Mouse (Mus musculus) spleen, adult 2 months (tissue): ENCODE measurements around the gene Acsbg2. TPM values are rescaled to one million over a fixed set of nuclear protein-coding genes. Genes with fewer than 3 reads are reported as not detected.

Experiments
- DNase-seq, 2 experiments: peaks; one replicate each; pipeline versions ENCODE4 v3.0.0 to v3.0.0-alpha.2; 2012 to 2021; ENCODE audit warnings: low spot score in 2 of 2, low read depth in 1 of 2
- H3K27ac ChIP-seq: fragments of 200-500 bp; 2 replicates; pipeline ENCODE4 v1.5.1; 2012; ENCODE audit warnings: low read length, inconsistent platforms; ENCODE audit not compliant: insufficient read depth
- H3K27me3 ChIP-seq: fragments of 200-500 bp; 2 replicates; pipeline ENCODE4 v1.6.1; 2012; ENCODE audit warnings: mild to moderate bottlenecking, moderate library complexity, low read length, inconsistent platforms; ENCODE audit not compliant: control insufficient read depth, insufficient read depth
- H3K36me3 ChIP-seq: fragments of 200-500 bp; 2 replicates; pipeline ENCODE4 v1.6.1; 2012; ENCODE audit warnings: mild to moderate bottlenecking, low read length, inconsistent platforms; ENCODE audit not compliant: control insufficient read depth, insufficient read depth
- H3K4me1 ChIP-seq: fragments of 200-500 bp; 2 replicates; pipeline ENCODE4 v1.6.1; 2011; ENCODE audit warnings: inconsistent platforms; ENCODE audit not compliant: control insufficient read depth, insufficient read depth, insufficient read length
- H3K4me3 ChIP-seq: fragments of 200-500 bp; 2 replicates; pipeline ENCODE4 v1.5.1; 2011; ENCODE audit warnings: mild to moderate bottlenecking, inconsistent platforms; ENCODE audit not compliant: insufficient read depth, insufficient read length; ENCODE audit errors: extremely low read depth
- CTCF ChIP-seq: fragments of 200-500 bp; IDR thresholded peaks from 2 replicates; pipeline ENCODE4 v1.5.1; 2011; ENCODE audit warnings: mild to moderate bottlenecking, inconsistent platforms; ENCODE audit not compliant: insufficient read depth, insufficient read length, insufficient replicate concordance; ENCODE audit errors: extremely low read depth
- POLR2A ChIP-seq: fragments of 200-500 bp; IDR thresholded peaks from 2 replicates; pipeline ENCODE4 v1.6.1; 2011; ENCODE audit warnings: low read depth, low read length, inconsistent platforms
- WGBS: fragments of 180-500 bp; shearing (Covaris S2); methylation state at CpG from one replicate; pipeline ENCODE4 v1.1.7; 2018; 5-methylcytosine and 5-hydroxymethylcytosine counted together
- polyA plus RNA-seq: library from polyadenylated mRNA; depleted of rRNA; stranded (reverse); fragments of >200 nt; gene quantifications from 2 replicates; pipeline ENCODE4 v1.2.3, GENCODE M21; 2012

Gene Acsbg2
- polyA plus RNA-seq, 1 experiment = not detected

DNA sequence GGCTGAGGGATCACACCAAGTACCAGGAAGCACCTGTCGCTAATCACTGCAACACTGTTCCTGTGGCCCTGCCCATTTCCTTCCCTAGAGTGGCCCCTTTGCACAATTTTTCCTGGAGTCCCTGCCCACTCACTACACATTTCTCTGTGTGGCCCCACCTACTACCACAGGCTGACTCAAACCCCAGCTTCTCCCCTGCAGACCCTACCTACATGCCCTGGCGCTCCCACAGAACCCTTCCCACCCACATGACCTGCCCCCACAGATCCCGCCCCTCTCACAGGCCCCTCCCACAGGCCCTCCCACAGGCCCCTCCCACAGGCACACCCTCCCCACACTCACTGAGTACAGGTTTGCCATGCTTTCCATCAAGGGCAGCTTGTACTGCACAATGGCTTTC, 13.1 kb downstream of the Acsbg2 start:
- Histone ChIP-seq H3K27ac (no peak overlapping the region), H3K36me3 (no peaks in the 10 kb centered on the region), H3K4me3 (no peak overlapping the region), H3K27me3 (no peaks in the 10 kb centered on the region), H3K4me1 (peaks cover 3% of the 10 kb centered on the region; the same call in 1 of the 2 replicates)
- TF ChIP-seq CTCF (no peak), POLR2A (no peak)
- 7% methylated on average over 3 of the region's 3 CpGs for WGBS
- no peak for DNase-seq

DNA sequence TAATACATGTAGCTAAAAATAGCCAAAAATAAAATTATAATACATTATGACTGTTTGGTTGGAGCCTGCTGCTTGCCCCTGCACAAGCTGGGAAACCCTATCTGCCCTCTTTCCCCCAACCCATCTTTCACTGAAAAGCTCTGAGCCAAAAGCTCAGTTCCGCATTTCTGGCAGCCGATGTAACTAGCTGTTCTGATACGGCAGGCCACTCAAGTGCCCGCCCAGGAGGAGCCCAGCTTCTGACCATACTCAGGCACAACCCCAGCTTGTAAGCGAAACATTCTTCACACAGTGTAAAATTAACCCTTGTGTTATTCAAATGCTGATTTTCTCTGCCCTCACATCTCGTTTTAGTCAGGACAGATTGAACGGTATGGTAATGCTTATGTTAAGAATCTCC, 15.3 kb downstream of the Acsbg2 start:
- H3K27ac ChIP-seq = no peak overlapping the region

DNA sequence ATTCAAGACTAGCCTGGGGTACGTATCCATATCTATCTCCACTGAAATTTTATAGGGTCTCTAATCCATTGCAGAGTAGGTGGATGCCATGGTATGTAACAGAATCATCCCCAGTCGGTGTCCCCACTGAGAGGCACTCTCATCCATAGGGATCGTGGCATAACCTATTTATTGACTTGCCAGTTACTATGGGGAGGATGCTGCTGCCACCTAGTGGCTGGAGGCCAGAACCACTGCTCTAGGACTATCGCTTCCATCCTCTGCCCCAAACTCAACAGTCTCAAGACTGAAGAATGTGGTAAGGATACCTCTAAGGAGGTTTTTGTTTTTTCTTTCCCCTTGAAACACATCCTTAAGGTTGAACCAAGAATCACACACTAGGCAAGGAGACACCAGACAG, 16.0 kb downstream of the Acsbg2 start:
- Histone ChIP-seq H3K27me3 (no peaks in the 10 kb centered on the region), H3K27ac (no peak overlapping the region), H3K4me3 (no peak overlapping the region), H3K36me3 (no peaks in the 10 kb centered on the region), H3K4me1 (peaks cover 3% of the 10 kb centered on the region; the same call in 1 of the 2 replicates)
- peak; percentile 41 to 67 for DNase-seq
- TF ChIP-seq CTCF (peak; percentile 77; the same call in 1 of the 2 replicates), POLR2A (no peak)
- 50% methylated on average over 4 of the region's 4 CpGs for WGBS

More for the DNA sequence above, 15.3 kb downstream of the Acsbg2 start:
- H3K4me3 ChIP-seq = no peak overlapping the region
- WGBS = 16% methylated on average over 7 of the region's 7 CpGs
- H3K27me3 ChIP-seq = no peaks in the 10 kb centered on the region
- peaks cover 3% of the 10 kb centered on the region; the same call in 1 of the 2 replicates for H3K4me1 ChIP-seq
- DNase-seq = no peak
- no peaks in the 10 kb centered on the region for H3K36me3 ChIP-seq
- TF ChIP-seq CTCF = no peak
- TF ChIP-seq POLR2A = no peak

GRCm38 (mm10) chr17:56855421-56855820, 18.8 kb downstream of the Acsbg2 start:
- no peak for DNase-seq
- Histone ChIP-seq H3K4me3 (no peak overlapping the region), H3K4me1 (no peaks in the 10 kb centered on the region; the same call in 1 of the 2 replicates), H3K36me3 (no peaks in the 10 kb centered on the region), H3K27me3 (no peaks in the 10 kb centered on the region), H3K27ac (no peak overlapping the region)
- TF ChIP-seq CTCF = no peak
- TF ChIP-seq POLR2A = no peak
- WGBS = 35% methylated on average over 3 of the region's 3 CpGs

GRCm38 (mm10) chr17:56851167-56851566, 23.1 kb downstream of the Acsbg2 start:
- no peak overlapping the region for H3K27ac ChIP-seq
- DNase-seq = no peak
- no peaks in the 10 kb centered on the region for H3K27me3 ChIP-seq
- H3K4me3 ChIP-seq = no peak overlapping the region
- TF ChIP-seq POLR2A = no peak
- TF ChIP-seq CTCF = no peak
- H3K36me3 ChIP-seq = no peaks in the 10 kb centered on the region
- H3K4me1 ChIP-seq = no peaks in the 10 kb centered on the region
- WGBS = 83% methylated on average over 3 of the region's 3 CpGs

DNA sequence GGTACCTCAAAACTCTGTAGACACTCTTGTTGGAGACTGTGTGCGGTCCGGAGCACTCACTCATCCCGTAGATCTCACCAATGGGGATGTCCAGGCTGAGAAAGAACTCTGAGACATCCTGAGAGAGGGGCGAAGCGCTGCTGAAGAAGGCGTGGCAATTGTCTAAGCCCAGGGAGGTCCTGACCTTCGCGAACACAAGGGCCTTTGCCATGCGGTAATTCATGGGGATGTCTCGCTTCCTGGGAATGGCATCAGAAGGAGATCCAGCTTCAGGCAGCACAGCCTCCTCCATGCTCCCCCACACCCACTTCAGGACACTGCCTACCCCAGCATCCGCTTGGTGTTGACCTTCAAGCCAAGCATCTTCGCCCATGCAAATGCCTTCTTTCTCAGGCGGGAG, 24.5 kb downstream of the Acsbg2 start:
- WGBS = 92% methylated on average over 13 of the region's 13 CpGs
- Histone ChIP-seq H3K27me3 (no peaks in the 10 kb centered on the region), H3K4me3 (no peak overlapping the region), H3K36me3 (no peaks in the 10 kb centered on the region), H3K4me1 (no peaks in the 10 kb centered on the region), H3K27ac (no peak overlapping the region)
- no peak for DNase-seq
- no peak for TF ChIP-seq POLR2A
- no peak for TF ChIP-seq CTCF

DNA sequence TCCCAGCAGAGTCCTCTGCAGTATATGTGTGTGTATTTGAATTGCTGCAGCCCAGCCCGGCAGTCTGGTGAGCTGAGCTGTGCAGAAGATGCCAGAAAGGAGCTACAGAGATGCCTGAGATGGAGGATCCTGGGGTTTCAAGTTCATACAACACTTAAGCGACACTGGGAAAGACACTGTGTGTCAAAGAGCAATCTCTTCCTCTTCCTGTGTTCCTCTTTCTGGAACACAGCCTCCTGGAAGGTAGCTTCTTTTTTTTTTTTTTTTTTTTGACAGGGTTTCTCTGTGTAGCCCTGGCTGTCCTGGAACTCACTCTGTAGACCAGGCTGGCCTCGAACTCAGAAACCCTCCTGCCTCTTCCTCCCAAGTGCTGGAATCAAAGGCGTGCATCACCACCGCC, 25.5 kb downstream of the Acsbg2 start:
- DNase-seq = no peak
- no peaks in the 10 kb centered on the region for H3K27me3 ChIP-seq
- no peak overlapping the region for H3K27ac ChIP-seq
- H3K4me3 ChIP-seq = no peak overlapping the region
- peaks cover 3% of the 10 kb centered on the region; the same call in 1 of the 2 replicates for H3K4me1 ChIP-seq
- H3K36me3 ChIP-seq = no peaks in the 10 kb centered on the region
- TF ChIP-seq POLR2A (no peak), CTCF (no peak)
- WGBS = 81% methylated on average over 5 of the region's 5 CpGs
